Mouse (Mus musculus): Measurements from ENCODE around the gene Ankrd23. TPM values are rescaled to one million over a fixed set of nuclear protein-coding genes. Genes with fewer than 3 reads are reported as not detected.

Ankrd23 gene
- polyA plus RNA-seq, 1 experiment, result 56.2 TPM

DNA sequence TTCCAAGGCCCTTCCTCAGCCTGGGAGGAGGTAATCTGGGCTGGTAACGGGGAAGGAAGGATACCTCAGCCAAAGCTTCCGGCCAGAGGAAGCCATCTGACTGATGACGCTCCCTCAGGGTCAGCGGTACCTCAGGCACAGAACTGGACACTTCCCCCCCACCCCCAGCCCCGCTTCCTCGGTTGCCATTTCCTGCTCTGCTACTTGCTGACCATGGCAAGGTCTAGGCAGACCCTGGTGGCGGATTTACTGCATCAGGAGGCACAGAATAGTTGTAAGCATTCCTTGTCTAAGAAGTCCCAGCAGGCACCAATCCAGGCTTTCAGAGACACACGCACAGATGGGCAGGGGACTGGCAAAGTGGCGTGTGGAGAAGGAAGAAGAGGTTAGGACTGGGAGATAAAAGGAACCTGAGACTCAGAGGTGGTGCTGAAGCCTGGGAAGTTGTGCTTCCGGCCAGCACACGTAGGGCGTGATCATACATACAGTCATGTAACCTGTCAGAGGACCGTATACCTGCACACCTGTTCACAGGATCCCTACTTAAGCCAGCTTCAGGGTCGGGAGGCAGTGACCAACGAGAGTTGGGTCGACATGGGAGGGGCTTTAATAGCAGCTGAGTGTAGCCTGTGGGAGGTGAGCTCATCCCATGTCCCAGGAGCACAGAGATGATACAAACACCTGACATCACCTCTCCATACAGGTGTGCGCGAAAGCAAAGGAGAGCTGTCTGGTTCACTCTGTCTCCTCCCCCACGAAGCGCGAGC lies 18.1 kb upstream of the Ankrd23 start:
- Histone ChIP-seq H3K36me3 (ENCODE audit: control insufficient read depth, insufficient read depth, low read length) (no peaks in the 10 kb centered on the region), H3K4me1 (replicated peaks; ENCODE audit: control insufficient read depth, insufficient read depth, low read length) (peaks cover 37% of the 10 kb centered on the region), H3K4me3 (ENCODE audit: control insufficient read depth, insufficient read depth, low read length) (no peak overlapping the region), H3K27me3 (ENCODE audit: control insufficient read depth, insufficient read depth, low read length) (no peaks in the 10 kb centered on the region; the same call in 1 of the 2 replicates), H3K27ac (ENCODE audit: control insufficient read depth, insufficient read depth, low read length) (no peak overlapping the region)
- DNase-seq, result no peak
- TF ChIP-seq POLR2A (IDR thresholded peaks at IDR 0.05; ENCODE audit: control insufficient read depth, extremely low read depth, insufficient read depth, low read length, poor library complexity) (no peak), CTCF (IDR thresholded peaks at IDR 0.05; ENCODE audit: borderline replicate concordance, control insufficient read depth, extremely low read depth, insufficient read depth, low read length, poor library complexity) (no peak)
- WGBS, result 89% methylated on average over 21 of the region's 21 CpGs

DNA sequence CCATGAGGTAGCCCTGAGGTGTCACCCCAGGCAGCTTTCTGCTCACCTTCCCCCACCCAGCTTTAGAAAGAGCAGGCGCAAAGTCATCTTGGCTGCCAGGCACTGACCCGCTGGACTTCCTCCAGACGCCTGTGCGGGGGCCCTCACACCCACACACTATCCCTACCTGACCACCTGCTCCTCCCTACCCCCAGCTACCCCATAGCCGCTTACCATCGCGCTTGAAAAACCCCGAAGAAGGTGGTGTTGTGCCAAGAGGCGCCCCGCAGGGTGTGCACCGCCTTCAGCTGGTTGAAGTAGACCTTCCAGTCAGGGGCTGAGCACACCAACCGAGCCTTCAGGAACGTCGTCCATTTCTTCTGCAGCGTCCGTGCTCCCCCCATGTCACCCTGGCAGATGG lies 15.8 kb upstream of the Ankrd23 start:
- H3K4me3 ChIP-seq (ENCODE audit: control insufficient read depth, insufficient read depth, low read length), result no peak overlapping the region
- no peaks in the 10 kb centered on the region for H3K36me3 ChIP-seq (ENCODE audit: control insufficient read depth, insufficient read depth, low read length)
- H3K4me1 ChIP-seq (replicated peaks; ENCODE audit: control insufficient read depth, insufficient read depth, low read length), result peaks cover 20% of the 10 kb centered on the region
- DNase-seq, result no peak
- TF ChIP-seq POLR2A (IDR thresholded peaks at IDR 0.05; ENCODE audit: control insufficient read depth, extremely low read depth, insufficient read depth, low read length, poor library complexity), result no peak
- no peak for TF ChIP-seq CTCF (IDR thresholded peaks at IDR 0.05; ENCODE audit: borderline replicate concordance, control insufficient read depth, extremely low read depth, insufficient read depth, low read length, poor library complexity)
- H3K27ac ChIP-seq (ENCODE audit: control insufficient read depth, insufficient read depth, low read length), result no peak overlapping the region
- H3K27me3 ChIP-seq (ENCODE audit: control insufficient read depth, insufficient read depth, low read length), result no peaks in the 10 kb centered on the region; the same call in 1 of the 2 replicates
- 83% methylated on average over 16 of the region's 16 CpGs for WGBS

GRCm38 (mm10) chr1:36551904-36552303 lies 15.2 kb upstream of the Ankrd23 start:
- Histone ChIP-seq H3K27ac (ENCODE audit: control insufficient read depth, insufficient read depth, low read length) (no peak overlapping the region), H3K4me3 (ENCODE audit: control insufficient read depth, insufficient read depth, low read length) (no peak overlapping the region), H3K27me3 (ENCODE audit: control insufficient read depth, insufficient read depth, low read length) (no peaks in the 10 kb centered on the region), H3K4me1 (replicated peaks; ENCODE audit: control insufficient read depth, insufficient read depth, low read length) (peaks cover 15% of the 10 kb centered on the region), H3K36me3 (ENCODE audit: control insufficient read depth, insufficient read depth, low read length) (no peaks in the 10 kb centered on the region)
- TF ChIP-seq CTCF (IDR thresholded peaks at IDR 0.05; ENCODE audit: borderline replicate concordance, control insufficient read depth, extremely low read depth, insufficient read depth, low read length, poor library complexity) (no peak), POLR2A (IDR thresholded peaks at IDR 0.05; ENCODE audit: control insufficient read depth, extremely low read depth, insufficient read depth, low read length, poor library complexity) (no peak)
- WGBS, result 92% methylated on average over 17 of the region's 17 CpGs
- DNase-seq, result no peak

GRCm38 (mm10) chr1:36550075-36550863 lies 13.6 kb upstream of the Ankrd23 start:
- Histone ChIP-seq H3K4me3 (ENCODE audit: control insufficient read depth, insufficient read depth, low read length) (no peak overlapping the region), H3K36me3 (ENCODE audit: control insufficient read depth, insufficient read depth, low read length) (no peaks in the 10 kb centered on the region), H3K4me1 (replicated peaks; ENCODE audit: control insufficient read depth, insufficient read depth, low read length) (peaks cover 5% of the 10 kb centered on the region), H3K27ac (ENCODE audit: control insufficient read depth, insufficient read depth, low read length) (no peak overlapping the region), H3K27me3 (ENCODE audit: control insufficient read depth, insufficient read depth, low read length) (no peaks in the 10 kb centered on the region)
- DNase-seq, result no peak
- WGBS, result 95% methylated on average over 20 of the region's 20 CpGs
- TF ChIP-seq POLR2A (IDR thresholded peaks at IDR 0.05; ENCODE audit: control insufficient read depth, extremely low read depth, insufficient read depth, low read length, poor library complexity), result no peak
- TF ChIP-seq CTCF (IDR thresholded peaks at IDR 0.05; ENCODE audit: borderline replicate concordance, control insufficient read depth, extremely low read depth, insufficient read depth, low read length, poor library complexity), result no peak

GRCm38 (mm10) chr1:36549491-36549890 lies 12.8 kb upstream of the Ankrd23 start:
- no peak for DNase-seq
- Histone ChIP-seq H3K27ac (ENCODE audit: control insufficient read depth, insufficient read depth, low read length) (no peak overlapping the region), H3K4me3 (ENCODE audit: control insufficient read depth, insufficient read depth, low read length) (no peak overlapping the region), H3K36me3 (ENCODE audit: control insufficient read depth, insufficient read depth, low read length) (no peaks in the 10 kb centered on the region), H3K27me3 (ENCODE audit: control insufficient read depth, insufficient read depth, low read length) (no peaks in the 10 kb centered on the region), H3K4me1 (replicated peaks; ENCODE audit: control insufficient read depth, insufficient read depth, low read length) (peaks cover 5% of the 10 kb centered on the region)
- TF ChIP-seq CTCF (IDR thresholded peaks at IDR 0.05; ENCODE audit: borderline replicate concordance, control insufficient read depth, extremely low read depth, insufficient read depth, low read length, poor library complexity) (no peak), POLR2A (IDR thresholded peaks at IDR 0.05; ENCODE audit: control insufficient read depth, extremely low read depth, insufficient read depth, low read length, poor library complexity) (no peak)
- 97% methylated on average over 18 of the region's 18 CpGs for WGBS

- H3K27ac ChIP-seq (ENCODE audit: control insufficient read depth, insufficient read depth, low read length), result no peak overlapping the region
- TF ChIP-seq POLR2A (IDR thresholded peaks at IDR 0.05; ENCODE audit: control insufficient read depth, extremely low read depth, insufficient read depth, low read length, poor library complexity) (no peak), CTCF (IDR thresholded peaks at IDR 0.05; ENCODE audit: borderline replicate concordance, control insufficient read depth, extremely low read depth, insufficient read depth, low read length, poor library complexity) (no peak)
- H3K27me3 ChIP-seq (ENCODE audit: control insufficient read depth, insufficient read depth, low read length), result no peaks in the 10 kb centered on the region
- DNase-seq, result no peak
- peaks cover 5% of the 10 kb centered on the region for H3K4me1 ChIP-seq (replicated peaks; ENCODE audit: control insufficient read depth, insufficient read depth, low read length)
- 89% methylated on average over 8 of the region's 8 CpGs for WGBS
- H3K4me3 ChIP-seq (ENCODE audit: control insufficient read depth, insufficient read depth, low read length), result no peak overlapping the region
- no peaks in the 10 kb centered on the region for H3K36me3 ChIP-seq (ENCODE audit: control insufficient read depth, insufficient read depth, low read length)
Measured at GRCm38 (mm10) chr1:36548771-36549170, 12.1 kb upstream of the Ankrd23 start.

Measured in thymus, adult 2 months (tissue).